Mouse (Mus musculus) granulocyte monocyte progenitor cell, adult 5-6 weeks (primary cell): Measurements from ENCODE around the gene Nudt4. TPM values are rescaled to one million over a fixed set of nuclear protein-coding genes. Genes with fewer than 3 reads are reported as not detected.
A peak's percentile ranks its signal among the peaks of the same experiment; 100 is the strongest.

Experiments used
- ATAC-seq: replicated peaks from 2 replicates; pipeline ENCODE4 v1.8.0; 2016; ENCODE audit warnings: mild to moderate bottlenecking, moderate TSS enrichment, inconsistent platforms; ENCODE audit not compliant: poor library complexity, severe bottlenecking
- total RNA-seq, 2 experiments: library from RNA; stranded (forward) in 1 of 2; stranded (reverse) in 1 of 2; fragments of 200-712, 200-1000 nt in 1 of 2; fragments of >200 nt in 1 of 2; fragmentation: Nextera tagmentation in 1 of 2; gene quantifications; 2 replicates each; pipeline ENCODE4 v1.2.3; 2014 to 2017

Gene Nudt4
- total RNA-seq, 2 experiments from 2014 or later = 29.7 to 50.5 TPM

DNA sequence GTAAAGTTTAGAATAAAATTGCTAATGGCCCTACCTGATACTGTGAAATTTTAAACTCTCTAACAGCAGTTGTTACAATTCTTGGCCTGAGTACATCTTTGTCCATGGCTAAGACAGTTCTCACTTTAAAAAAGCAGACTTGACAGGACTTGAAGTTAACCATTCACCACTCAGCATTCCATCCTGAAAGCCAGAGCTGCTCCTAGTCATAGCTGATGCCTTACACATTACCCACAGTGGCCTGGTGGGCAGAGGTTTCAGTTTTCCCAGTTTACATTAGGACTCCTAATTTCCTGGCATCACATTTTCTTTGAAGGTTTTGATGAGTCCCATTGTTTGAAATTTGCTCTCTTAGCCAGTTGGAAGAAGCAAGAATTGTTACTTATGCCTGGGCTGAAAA, 19.9 kb downstream of the Nudt4 start:
- ATAC-seq = no peak

DNA sequence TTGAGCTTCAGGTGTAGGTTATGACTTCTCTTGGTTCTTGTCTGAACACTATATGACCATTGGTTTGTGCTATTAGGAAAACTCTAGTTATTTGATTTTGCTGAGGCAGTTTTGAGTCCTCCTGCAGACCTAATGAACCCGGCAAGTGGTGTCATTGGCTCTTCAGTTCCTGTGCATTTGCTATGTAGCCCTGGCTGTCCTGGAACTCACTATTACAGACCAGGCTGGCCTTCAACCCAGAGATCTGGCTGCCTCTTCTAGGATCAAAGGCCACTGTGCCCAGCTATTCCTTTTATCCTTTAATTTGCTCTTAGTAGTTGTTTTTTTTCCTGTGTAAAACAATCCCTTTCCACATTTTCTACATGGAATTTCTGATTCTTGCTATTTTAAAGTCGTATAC, 20.6 kb downstream of the Nudt4 start:
- no peak for ATAC-seq

DNA sequence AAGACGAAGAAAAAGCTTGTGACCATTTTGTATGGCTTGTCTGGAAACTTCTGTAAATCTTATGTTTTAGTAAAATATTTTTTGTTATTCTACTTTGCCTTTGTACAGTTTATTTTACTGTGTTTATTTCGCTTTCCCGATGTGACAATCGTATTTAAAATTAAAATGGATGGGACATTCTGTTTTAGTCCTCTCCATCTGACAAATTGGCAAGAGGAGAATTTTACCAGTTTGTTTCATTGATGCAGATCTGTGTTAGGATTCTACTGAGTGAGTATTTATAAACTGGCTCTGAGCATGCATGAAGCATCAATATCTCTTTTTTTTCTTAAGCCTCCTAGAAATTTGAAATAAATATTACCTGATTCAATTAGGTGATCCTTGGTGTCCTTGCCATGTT, 21.0 kb downstream of the Nudt4 start:
- no peak for ATAC-seq

DNA sequence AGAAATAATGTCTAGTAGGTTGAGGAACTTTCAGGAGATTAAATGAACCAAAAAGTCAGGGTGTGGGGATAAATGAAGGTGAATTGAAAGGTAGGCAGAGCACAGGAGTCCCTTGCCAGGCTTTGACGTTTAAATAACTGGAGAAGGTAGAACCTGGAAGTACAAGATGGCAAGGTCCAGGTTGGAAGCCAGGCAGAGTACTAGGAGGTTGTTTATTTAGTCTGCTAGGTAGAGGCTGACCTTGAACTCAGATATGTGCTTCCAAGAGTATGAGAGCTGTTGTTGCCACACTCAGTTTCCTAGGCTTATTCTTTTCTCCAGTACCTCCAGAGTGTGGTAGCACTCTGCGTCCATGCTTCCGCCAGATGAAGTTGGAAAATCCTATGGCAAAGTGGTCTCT, 24.1 kb downstream of the Nudt4 start:
- no peak for ATAC-seq

DNA sequence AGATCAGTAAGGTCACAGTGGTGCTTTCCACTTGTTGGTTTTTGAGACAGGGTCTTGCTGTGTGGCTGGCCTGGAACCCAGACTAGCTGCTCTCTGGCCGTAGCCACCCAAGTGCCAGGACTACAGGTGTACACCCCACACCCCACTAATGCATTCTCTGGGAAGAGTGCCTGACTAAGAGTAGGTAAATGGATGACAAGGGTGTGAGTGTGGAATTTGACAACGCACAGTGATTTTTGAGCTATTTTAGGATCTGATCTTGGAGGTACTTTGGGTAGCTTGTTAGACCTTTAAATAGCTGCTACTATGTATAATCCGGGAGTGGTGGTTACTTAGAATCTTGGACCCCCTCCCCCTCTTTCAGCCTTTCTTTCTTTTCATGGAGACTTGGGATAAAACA, 24.7 kb downstream of the Nudt4 start:
- ATAC-seq = no peak

DNA sequence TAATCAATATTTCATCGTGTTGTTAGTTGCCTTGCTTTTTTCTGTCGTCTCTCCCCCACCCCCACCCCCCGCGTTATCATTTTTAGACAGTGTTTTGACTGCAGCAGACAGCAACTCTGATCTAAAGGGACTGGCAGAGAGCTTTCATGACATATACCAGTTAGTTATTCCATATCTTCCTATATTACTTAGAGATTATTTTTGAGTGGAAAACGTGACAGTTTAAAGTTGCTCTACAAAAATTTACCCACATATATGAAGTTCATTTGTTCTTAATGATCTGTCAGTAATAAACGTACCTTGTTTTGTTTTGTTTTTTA, 27.8 kb downstream of the Nudt4 start:
- ATAC-seq = no peak

DNA sequence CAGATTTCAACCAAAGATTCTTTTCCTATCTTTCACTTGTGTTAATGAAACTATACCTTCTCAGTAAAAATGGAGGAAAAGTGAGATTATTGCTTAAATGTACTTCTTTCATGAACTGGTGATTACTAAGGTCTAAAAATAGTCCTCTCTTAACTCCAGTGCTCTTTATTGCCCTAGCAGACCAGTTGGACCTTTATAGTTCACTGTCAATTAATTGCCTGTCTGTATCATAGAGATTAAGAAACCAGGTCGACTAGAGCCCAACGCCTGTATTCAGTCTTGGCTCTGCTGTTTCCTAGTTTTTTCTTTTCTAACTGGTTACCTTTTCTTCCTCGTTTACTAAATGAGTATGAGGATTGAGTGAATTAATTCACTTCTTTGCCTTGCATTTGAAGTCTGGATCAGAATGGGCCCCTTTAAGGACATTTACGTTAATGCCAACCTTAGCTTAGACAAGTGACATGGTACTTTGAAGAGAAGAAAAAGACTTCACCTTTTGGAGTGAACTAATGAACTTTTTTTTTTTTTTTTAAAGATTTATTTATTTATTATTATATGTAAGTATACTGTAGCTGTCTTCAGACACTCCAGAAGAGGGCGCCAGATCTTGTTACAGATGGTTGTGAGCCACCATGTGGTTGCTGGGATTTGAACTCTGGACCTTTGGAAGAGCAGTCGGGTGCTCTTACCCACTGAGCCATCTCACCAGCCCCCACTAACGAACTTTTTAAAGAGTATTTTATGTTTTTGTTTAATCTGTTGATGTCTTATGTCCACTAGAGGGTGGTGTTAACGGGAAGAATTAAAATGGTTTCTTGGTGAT, 28.3 kb downstream of the Nudt4 start:
- no peak for ATAC-seq

DNA sequence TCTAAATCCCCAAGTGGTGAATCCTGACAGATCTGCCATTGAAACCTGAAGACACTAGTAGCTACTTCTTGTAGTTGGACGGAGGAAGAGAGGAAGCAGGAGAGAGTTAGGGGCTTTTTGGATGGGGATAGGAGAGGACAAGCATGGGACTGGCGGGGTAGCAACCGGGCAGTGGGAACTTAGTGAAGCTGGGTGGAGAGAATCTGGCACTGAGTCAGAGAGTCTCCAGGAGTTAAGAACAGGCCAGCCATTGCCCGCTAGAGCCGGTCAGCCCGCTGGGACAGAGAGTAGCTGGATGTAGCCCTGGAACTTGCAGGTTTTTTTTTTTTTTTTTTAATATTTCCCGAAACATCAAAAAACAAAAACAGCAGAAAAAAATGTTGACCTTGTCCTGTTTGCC, 30.6 kb downstream of the Nudt4 start:
- no peak for ATAC-seq

DNA sequence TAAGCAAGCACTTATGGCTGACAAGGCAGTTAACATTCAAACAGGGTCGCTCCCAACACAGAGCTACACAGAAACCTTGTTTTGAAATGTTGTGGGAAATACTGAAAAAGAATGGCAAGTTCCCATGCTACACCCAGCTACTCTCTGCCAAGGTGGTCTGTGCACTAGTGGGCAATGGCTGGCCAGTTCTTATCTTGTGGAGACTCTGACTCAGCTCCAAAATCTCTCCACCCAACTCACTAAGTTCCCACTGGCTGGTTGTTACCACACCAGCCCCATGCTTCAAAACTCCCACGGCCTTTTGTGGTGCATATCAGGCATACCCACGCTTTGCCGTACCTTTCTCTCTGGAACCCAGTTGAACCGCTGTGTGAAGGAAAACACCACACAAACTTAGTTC, 31.0 kb downstream of the Nudt4 start:
- no peak for ATAC-seq

DNA sequence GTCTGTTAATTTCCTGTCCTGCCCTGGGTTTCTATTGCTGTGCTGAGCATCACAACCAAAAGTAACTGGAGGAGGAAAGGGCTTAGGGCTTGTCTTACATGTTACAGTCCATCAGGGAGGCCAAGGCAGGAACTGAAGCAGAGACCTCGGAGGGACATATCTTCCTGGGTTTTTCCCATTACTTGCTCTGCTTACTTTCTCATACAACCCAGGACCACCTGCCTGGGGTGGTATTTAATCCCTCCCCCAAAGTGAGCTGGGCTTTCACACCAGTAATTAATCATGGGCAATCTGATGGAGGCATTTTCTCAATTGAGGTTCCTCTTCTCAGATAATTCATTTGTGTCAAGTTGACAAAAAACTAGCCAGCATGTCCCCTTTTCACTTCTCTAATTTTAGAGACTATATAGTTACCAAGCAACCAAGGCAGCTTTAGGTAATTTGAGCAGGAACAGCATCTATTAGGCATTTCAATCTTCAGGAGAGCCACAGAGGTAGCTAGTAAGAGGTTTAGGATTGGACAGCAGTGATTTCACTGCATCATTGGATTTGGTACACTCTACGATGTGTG, 33.3 kb downstream of the Nudt4 start:
- peak; percentile 38; the same call in 1 of the 2 replicates for ATAC-seq

DNA sequence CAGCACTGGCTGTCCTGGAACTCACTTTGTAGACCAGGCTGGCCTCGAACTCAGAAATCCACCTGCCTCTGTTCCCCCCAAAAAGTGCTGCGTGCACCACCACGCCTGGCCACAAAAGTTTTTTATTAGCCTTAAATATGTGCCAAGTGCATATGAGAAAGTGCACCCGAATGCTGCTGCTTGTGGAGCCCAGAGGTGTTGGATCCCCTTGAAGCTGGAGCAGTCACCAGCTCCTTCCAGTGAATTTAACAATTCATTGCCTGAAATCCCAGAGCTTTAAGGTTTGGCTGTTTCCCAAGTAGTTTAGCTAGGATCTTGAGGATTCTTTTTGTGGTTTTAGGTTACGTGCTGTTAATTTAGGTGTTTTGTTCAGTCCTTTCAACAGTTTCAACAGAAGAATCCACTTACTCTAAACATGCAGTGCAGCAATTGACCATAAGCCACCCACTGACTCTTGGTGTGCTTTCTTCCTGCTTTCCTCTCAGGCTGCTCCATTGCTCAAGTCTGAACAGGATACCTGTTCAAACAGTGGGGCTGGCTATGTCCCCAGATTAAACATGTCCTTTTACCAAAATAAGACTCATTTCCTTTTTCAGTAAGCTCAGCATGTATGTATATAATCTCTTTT, 37.3 kb downstream of the Nudt4 start:
- peak; percentile 81 for ATAC-seq

DNA sequence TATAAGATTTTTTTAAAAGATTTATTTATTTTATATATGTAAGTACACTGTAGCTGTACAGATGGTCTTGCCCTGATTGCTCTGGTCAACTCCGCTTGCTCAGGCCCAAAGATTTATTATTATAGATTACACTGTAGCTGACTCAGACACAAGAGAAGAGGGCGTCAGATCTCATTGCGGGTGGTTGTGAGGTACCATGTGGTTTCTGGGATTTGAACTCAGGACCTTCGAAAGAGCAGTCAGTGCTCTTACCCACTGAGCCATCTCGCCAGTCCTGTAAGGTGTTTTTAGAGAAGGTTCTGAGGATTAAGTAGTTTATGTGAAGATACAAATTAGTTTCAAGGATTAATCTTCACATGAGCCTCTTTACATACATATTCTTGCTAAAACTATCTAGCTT, 38.1 kb downstream of the Nudt4 start:
- no peak for ATAC-seq

DNA sequence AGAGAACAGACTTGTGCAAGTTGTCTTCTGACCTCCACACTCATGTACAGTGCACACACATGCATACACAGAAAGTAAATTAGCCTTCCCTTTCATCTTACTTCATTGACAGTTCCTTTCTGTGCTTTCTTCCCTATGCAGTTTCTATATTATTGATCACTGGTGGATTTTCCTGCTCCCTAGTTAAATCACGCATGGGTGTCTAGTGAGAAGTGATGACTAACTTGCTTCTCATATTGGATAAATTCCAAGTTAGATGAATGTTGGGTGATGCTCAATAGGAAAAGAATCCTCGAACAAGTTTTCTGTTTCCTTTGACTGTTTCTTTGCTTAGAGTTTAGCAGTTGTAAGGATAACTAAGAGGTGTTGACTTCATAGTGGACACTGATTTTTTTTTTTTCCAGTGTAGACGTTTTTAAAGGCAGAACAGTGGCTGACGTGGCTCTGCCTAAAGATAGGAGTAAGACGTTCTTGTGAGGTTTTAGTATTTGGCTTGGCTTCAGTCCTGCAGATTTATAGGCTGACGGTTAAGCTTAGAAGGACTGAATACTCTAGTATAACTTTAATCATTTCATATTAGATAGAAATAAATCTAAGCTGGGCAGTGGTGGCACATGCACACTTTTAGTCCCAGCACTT, 38.8 kb downstream of the Nudt4 start:
- no peak for ATAC-seq

DNA sequence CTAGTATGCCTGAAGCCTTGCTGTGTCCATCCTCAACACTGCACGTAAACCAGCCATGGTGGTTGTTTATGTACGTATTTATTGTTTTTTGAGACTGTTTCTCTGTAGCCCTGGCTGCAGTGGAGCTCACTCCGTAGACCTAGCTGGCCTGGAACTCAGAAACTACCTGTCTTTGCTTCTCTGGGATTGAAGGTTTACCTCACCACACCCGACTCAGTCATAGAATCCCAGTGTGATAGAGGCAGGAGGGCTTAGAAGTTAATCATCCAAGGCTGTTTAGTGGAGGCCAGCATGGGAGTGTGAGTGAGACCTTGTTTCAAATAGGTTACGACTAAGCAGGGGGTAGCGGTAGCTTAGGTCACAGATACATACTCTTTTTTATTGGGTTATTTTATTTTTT, 46.3 kb downstream of the Nudt4 start:
- no peak for ATAC-seq

DNA sequence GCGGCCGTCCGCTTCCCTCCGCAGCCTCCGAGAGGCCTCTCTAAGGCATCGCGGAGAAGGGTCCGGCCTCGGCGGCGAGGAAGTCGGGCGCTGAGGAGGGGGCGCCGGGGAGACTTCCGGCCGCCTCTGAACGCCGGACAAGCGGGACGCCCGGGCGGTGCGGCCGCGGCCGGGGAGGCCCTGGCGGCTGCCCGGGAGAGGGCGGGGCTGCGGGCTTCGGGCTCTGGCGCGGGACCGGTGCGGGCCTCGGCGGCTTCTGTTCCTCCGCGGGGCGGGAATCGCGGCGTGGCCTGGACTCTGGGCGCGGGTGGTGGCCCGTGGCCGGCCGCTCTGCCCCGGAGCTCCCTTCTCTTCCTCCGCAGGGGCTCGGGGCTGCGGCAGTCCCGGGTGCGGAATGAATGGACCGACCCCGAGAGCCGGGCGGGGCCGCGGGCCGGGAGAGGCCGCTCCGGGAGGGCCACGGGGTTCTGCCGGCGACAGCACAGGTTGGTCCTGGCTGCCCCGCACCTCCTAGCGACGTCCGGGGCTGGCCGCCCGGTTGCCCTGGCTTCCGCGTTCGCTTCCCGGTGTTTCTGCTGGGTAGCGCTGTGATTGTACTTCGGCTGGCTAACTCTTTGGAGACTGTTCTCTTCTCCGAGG, 48.5 kb downstream of the Nudt4 start:
- ATAC-seq = peak; percentile 38

DNA sequence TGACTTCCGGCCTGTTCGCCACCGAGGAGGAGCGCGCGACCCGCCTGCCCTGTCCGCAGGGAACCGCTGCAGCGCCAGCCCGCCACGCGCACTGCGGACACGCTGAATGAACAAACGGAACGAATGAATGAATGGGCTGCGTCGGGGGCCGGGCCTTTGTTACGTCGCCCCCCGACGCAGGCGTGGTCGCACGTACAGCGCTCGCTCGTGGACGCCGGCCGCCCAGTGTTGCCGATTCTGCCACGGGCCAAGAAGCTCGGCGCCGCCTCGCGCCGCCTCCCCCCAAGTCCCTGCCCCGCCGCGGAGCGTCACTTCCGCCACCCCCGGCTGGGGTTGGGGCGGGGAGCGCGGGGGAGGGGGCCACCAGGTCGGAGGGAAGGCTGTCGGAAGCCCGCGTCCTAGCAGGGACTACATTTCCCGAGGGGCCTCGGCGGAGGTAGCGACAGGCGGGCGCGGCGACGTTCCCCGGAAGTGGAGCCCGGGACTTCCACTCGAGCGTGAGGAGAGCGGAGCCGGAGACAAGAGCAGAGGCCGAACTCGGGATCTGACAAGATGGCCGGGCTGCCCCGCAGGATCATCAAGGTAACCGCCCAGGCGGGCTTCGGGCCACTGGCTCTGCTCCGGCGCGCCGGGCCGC, 49.2 kb downstream of the Nudt4 start, which contains the start of gene Ube2n:
Gene Ube2n, plus strand, starts transcription at position 490 of the 637 bp plus-strand sequence.
- ATAC-seq = peak; percentile 88

DNA sequence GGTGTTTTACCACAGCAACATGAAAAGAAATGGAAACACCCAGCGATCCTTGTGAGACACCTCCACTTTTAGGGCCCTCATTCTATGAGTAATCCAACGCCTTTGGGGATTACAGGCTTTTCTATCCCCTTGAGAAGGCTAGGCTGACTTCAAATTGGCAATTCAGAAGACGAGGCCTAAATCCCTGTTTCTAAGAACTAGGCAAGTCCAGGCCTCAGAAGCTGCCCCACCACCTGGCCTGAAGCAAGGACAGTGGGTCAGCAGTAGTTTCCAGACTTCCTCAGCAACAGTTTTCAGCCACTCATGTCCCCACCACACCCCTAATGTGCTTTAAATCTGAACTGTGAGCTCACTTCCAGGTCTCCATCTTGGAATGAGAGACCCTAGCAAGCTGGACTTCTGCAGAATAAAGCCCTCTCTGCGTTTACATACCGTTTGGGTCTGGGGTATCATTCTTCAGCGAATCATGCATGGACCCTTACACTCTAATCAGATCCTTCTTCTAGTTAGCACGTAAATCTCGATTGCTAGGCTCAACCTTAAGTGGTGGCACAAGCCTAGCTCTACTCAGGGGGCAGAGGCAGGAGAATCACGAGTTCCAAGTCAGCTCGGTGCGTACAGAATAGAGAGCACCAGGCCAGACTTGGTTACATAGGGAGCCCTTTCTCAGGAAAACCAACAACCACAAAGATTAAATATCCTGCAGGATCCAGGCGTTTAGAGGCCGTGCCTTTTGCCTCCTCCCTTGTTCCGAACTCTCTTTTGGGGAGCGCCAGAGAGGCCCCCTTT, 50.0 kb downstream of the Nudt4 start:
- no peak for ATAC-seq

DNA sequence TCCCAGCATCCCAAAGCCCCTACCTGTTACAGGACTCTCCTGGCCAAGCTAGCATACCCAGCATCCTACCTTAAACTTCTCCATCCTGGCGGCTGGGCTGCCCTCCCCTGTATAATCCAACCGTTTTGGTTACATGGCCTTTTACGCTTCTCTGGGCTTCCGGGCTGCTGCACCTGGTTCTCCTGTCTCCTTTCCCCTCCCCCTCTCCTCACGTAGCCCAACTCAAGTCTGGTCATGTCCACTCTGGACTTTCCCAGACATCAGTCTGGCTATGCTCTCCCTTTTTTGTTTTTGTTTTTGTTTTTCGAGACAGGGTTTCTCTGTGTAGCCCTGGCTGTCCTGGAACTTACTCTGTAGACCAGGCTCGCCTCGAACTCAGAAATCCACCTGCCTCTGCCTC, 51.3 kb downstream of the Nudt4 start:
- ATAC-seq = no peak

DNA sequence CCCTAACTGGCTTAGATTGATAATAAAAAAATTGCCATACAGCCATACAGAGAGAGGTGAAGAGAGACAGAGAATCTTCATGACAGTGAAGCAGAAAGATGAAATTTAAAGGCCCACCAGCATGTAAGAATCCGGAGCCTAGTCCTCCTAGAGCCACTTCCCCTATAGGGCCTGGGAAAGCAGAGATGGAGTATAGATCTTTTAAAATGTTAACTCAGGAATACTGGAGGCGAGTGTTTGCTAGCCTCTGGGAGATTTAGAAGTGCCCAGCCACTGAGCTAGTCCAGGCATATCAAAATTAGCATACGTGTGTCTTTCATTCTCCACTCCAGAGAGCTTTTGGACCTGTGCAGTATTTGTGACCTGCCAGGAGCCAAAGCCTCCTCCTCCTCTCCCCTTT, 54.7 kb downstream of the Nudt4 start:
- no peak for ATAC-seq

DNA sequence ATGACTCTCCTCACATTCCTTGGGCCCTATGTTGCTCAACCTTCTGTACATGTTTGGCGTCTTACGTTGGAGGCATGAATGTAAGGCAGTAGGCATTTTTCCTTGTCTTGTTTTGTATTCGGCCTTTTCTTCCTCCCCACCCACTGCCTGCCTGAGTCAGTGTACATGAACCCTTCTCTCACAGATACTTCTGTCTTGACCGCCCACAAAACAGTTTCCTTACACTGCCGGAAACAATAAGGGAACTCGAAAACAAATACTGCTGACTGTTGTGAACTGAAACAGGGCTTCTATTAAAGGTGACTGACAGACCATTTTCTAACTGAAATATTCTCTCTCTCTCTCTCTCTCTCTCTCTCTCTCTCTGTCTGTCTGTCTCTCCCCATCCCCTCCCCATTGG, 55.2 kb downstream of the Nudt4 start:
- peak; percentile 82 for ATAC-seq
